Mouse (Mus musculus) liver, adult 2 months (tissue): Measurements from ENCODE around the gene Zfp324. TPM values are rescaled to one million over a fixed set of nuclear protein-coding genes. Genes with fewer than 3 reads are reported as not detected.
A peak's percentile ranks its signal among the peaks of the same experiment; 100 is the strongest.
"Not testable (repeated sequence)": the region's sequence is repeated elsewhere in the genome, so short reads cannot be mapped to it uniquely, and the experiment has no call there.

Source experiments
- DNase-seq: peaks from one replicate; pipeline ENCODE4 v3.0.0-alpha.2; 2011; ENCODE audit warnings: low read depth, low spot score; ENCODE audit errors: extremely low read depth
- H3K27ac ChIP-seq: fragments of 200-500 bp; replicated peaks from 2 replicates; pipeline ENCODE4 v1.5.1; 2012; ENCODE audit warnings: low read depth, mild to moderate bottlenecking, control low read depth, inconsistent platforms, low read length; ENCODE audit not compliant: insufficient read depth
- H3K27me3 ChIP-seq: fragments of 200-500 bp; 2 replicates; pipeline ENCODE4 v1.6.1; 2012; ENCODE audit warnings: mild to moderate bottlenecking, moderate library complexity, low read length, inconsistent platforms; ENCODE audit not compliant: control insufficient read depth, insufficient read depth
- H3K36me3 ChIP-seq: fragments of 200-500 bp; 2 replicates; pipeline ENCODE4 v1.6.1; 2012; ENCODE audit warnings: low read length, inconsistent platforms; ENCODE audit not compliant: control insufficient read depth, insufficient read depth
- H3K4me1 ChIP-seq: fragments of 200-500 bp; 2 replicates; pipeline ENCODE4 v1.6.1; 2011; ENCODE audit warnings: low read length; ENCODE audit not compliant: control insufficient read depth, insufficient read depth
- H3K4me3 ChIP-seq: fragments of 200-500 bp; 2 replicates; pipeline ENCODE4 v1.5.1; 2011; ENCODE audit warnings: low read depth, mild to moderate bottlenecking, control low read depth, low read length, moderate library complexity; ENCODE audit not compliant: insufficient read depth
- H3K79me2 ChIP-seq: fragments of 200-500 bp; 2 replicates; pipeline ENCODE4 v1.6.1; 2012; ENCODE audit warnings: inconsistent platforms, mild to moderate bottlenecking, low read length, moderate library complexity; ENCODE audit not compliant: control insufficient read depth, insufficient read depth
- H3K9ac ChIP-seq: fragments of 200-500 bp; 2 replicates; pipeline ENCODE4 v1.6.1; 2012; ENCODE audit warnings: low read depth, mild to moderate bottlenecking, control low read depth, inconsistent platforms, low read length
- CTCF ChIP-seq: fragments of 200-500 bp; IDR thresholded peaks from 2 replicates; pipeline ENCODE4 v1.5.1; 2011; ENCODE audit warnings: low read depth, low read length, control low read depth
- POLR2A ChIP-seq: fragments of 200-500 bp; IDR thresholded peaks from 2 replicates; pipeline ENCODE4 v1.6.1; 2011; ENCODE audit warnings: low read length, control low read depth; ENCODE audit not compliant: insufficient read depth; ENCODE audit errors: extremely low read depth
- WGBS: fragments of 180-500 bp; shearing (Covaris S2); methylation state at CpG from one replicate; pipeline ENCODE4 v1.1.7; 2018; 5-methylcytosine and 5-hydroxymethylcytosine counted together
- polyA plus RNA-seq: library from polyadenylated mRNA; depleted of rRNA; stranded (reverse); fragments of >200 nt; gene quantifications from 2 replicates; pipeline ENCODE4 v1.2.3, GENCODE M21; 2012
- total RNA-seq: library from RNA; depleted of rRNA; stranded (reverse); fragments of >200 nt; gene quantifications from 2 replicates; pipeline ENCODE4 v1.2.3, GENCODE M21; 2014

The Zfp324 gene
- total and polyA plus RNA-seq, 2 experiments = 4.1 to 5.2 TPM

- no peak for TF ChIP-seq POLR2A
- TF ChIP-seq CTCF = no peak
- H3K9ac ChIP-seq = peak within 1 kb of the TSS; percentile 53
- peaks cover 31% of the 10 kb centered on the region for H3K36me3 ChIP-seq
- no peak for DNase-seq
- no peak within 1 kb of the TSS for H3K27ac ChIP-seq
- H3K27me3 ChIP-seq = no peaks in the 10 kb centered on the region
- WGBS = 58% methylated on average over 8 of the region's 8 CpGs
- H3K4me3 ChIP-seq = peak within 1 kb of the TSS; percentile 1; the same call in 1 of the 2 replicates
- H3K79me2 ChIP-seq = peaks cover 5% of the 10 kb centered on the region; the same call in 1 of the 2 replicates
- H3K4me1 ChIP-seq = peaks cover 23% of the 10 kb centered on the region
These were observed 38.4 kb upstream of the Zfp324 start, which contains the start of gene Rnf225 for GRCm38 (mm10) chr7:12927191-12927680. Gene Rnf225, plus strand, starts transcription at chr7:12927416.

- H3K36me3 ChIP-seq = peaks cover 31% of the 10 kb centered on the region
- H3K9ac ChIP-seq = peak overlapping the region; percentile 53
- WGBS = 8% methylated on average over 65 of the region's 65 CpGs
- H3K79me2 ChIP-seq = no peaks in the 10 kb centered on the region
- H3K27me3 ChIP-seq = no peaks in the 10 kb centered on the region
- no peak for DNase-seq
- peaks cover 19% of the 10 kb centered on the region for H3K4me1 ChIP-seq
- peak overlapping the region; percentile 1; the same call in 1 of the 2 replicates for H3K4me3 ChIP-seq
- H3K27ac ChIP-seq = no peak overlapping the region
- TF ChIP-seq POLR2A = no peak
- no peak for TF ChIP-seq CTCF
These were observed 37.7 kb upstream of the Zfp324 start for GRCm38 (mm10) chr7:12927693-12928589.

DNA sequence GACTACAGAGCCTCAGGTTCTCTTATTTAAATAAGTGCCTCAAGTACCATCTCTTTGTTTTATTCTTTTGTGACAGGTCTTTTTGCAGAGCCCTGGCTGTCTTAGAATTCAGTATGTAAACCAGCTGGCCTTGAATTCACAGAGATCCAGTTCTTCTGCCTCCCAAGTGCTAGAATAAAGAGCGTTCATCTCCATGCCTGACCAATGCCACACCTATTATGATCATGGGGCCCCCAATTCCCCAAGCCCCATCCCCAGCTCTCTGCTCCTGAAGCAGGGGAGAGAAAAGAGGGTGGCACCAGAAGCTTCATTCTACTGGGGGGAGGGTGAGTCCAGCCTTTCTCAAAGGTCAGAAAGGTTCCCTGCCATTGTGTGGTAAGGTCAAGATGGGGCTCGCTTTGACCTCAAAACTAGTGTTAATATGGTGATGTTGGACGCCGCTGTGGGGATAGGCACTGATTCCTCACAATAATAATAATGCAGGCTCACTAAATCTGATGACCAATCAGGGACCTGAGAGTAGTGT lies 32.0 kb upstream of the Zfp324 start:
- no peaks in the 10 kb centered on the region for H3K79me2 ChIP-seq
- no peaks in the 10 kb centered on the region for H3K36me3 ChIP-seq
- 85% methylated on average over 4 of the region's 4 CpGs for WGBS
- DNase-seq = no peak
- no peaks in the 10 kb centered on the region for H3K27me3 ChIP-seq
- H3K27ac ChIP-seq = no peak overlapping the region
- TF ChIP-seq CTCF = no peak
- no peak for TF ChIP-seq POLR2A
- no peak overlapping the region for H3K9ac ChIP-seq
- H3K4me1 ChIP-seq = peaks cover 9% of the 10 kb centered on the region
- no peak overlapping the region for H3K4me3 ChIP-seq

GRCm38 (mm10) chr7:12934808-12935207 lies 30.8 kb upstream of the Zfp324 start:
- Histone ChIP-seq H3K27ac (no peak overlapping the region), H3K36me3 (no peaks in the 10 kb centered on the region), H3K4me3 (no peak overlapping the region), H3K9ac (no peak overlapping the region), H3K27me3 (no peaks in the 10 kb centered on the region), H3K4me1 (peaks cover 2% of the 10 kb centered on the region; the same call in 1 of the 2 replicates), H3K79me2 (no peaks in the 10 kb centered on the region)
- no peak for TF ChIP-seq POLR2A
- no peak for TF ChIP-seq CTCF
- DNase-seq = no peak
- WGBS = 79% methylated on average over 3 of the region's 3 CpGs

DNA sequence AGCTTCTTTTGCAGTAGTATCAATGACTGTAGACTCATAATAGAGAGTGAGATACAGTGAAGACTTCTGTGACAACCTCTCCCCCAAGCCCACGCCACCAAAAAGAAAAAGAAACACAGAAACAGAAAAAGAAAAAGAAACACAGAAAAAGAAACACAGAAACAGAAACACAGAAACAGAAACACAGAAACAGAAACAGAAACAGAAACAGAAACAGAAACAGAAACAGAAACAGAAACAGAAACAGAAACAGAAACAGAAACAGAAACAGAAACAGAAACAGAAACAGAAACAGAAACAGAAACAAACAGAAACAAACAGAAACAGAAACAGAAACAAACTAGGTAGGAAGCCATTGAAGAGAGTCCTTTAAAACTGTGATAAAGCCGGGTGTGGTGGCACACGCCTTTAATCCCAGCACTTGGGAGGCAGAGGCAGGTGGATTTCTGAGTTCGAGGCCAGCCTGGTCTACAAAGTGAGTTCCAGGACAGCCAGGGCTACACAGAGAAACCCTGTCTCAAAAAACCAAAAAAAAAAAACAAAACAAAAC lies 28.3 kb upstream of the Zfp324 start:
- H3K27me3 ChIP-seq, H3K4me3 ChIP-seq, H3K27ac ChIP-seq, H3K79me2 ChIP-seq, H3K4me1 ChIP-seq, H3K36me3 ChIP-seq, H3K9ac ChIP-seq, DNase-seq: not testable (repeated sequence)
- WGBS = 90% methylated on average over 4 of the region's 4 CpGs
